Mouse (Mus musculus) right cerebral cortex, postnatal 25 days (tissue): ENCODE measurements at regions not wholly inside any gene's neighbourhood (a gene's known extent, or its start where the extent isn't known, plus 50 kb on each side); places are given as distances from the start of the nearest gene placed in this dataset.
"Not testable (repeated sequence)": the region's sequence is repeated elsewhere in the genome, so short reads cannot be mapped to it uniquely, and the experiment has no call there.

Experiments
- DNase-seq: peaks from one replicate; pipeline ENCODE4 v3.0.0; 2022

DNA sequence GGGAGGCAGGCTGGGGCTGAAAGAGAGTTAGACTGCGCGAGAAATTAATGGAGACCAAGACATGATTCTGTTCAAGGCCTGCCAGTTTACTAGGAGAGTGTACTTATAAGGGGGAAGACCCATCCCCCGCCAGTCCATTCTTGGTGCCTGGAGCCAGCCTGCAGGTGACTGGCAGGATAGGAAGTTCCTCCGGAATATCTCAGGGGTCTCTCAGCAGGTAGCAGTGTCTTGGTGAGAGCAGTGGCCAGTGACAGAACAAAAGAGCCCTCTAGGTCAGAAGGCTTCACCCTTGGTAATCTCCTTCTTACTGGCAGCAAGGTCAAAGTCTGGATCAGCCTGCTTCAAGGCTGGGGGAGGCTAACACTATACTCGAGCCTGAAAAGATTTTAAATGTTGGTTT lies 83.7 kb upstream of the Zfp804b start:
- DNase-seq = no peak

DNA sequence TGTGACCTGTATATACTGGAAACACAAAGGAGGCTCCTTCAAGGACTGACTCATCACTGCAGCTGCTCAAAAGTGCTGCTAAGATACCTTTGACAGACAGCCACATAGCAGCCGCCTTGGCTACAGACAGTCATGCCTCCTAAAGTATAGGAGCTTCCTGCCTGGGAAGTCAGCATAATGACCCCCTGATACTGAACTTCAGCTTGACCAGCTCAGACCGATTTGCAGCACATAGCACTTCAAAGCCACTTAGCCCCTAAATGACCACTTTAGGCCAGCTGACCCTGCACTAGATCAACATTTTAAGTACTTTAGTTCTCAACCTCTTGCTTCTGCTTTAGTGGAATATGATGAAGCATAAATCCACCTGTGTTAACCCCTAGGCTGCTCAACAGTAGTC lies 91.9 kb upstream of the Zfp804b start:
- no peak for DNase-seq

DNA sequence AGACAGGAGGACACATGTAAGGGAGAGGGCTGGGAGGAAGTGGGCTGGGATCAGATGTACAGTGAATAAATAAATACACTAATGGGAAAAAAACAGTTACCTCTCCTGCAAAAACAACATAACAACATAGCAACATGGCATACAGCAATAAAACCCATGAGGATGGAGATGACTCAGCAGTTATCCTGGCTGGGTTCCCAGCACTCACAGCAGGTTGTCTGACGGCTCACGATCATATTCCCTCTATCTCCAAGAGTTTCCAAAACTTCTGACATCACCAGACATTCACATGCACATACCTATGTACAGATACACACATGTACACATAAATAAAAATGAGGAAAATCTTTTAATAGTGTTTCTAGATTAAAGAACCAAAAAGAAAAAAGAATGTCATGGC lies 103.4 kb upstream of the Zfp804b start:
- DNase-seq = no peak

DNA sequence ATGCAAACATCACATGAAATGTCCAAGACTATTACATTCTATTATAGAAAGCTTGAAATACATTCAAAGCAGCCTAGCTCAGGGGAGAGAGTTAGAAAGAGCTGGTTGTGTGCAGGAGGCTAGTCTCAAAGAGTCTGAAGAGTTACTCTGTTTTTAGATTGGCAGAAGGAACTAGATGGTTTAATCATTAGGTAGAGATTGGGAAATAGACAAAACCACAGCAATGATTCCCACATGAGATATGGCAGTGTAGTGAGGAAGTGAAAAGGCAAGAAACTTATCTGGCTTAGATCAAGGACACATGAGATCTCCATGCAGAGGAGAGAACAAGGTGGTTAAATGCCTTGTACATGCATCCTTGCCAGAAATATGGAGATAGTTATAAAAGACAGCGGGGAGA lies 110.3 kb upstream of the Zfp804b start:
- DNase-seq = no peak

DNA sequence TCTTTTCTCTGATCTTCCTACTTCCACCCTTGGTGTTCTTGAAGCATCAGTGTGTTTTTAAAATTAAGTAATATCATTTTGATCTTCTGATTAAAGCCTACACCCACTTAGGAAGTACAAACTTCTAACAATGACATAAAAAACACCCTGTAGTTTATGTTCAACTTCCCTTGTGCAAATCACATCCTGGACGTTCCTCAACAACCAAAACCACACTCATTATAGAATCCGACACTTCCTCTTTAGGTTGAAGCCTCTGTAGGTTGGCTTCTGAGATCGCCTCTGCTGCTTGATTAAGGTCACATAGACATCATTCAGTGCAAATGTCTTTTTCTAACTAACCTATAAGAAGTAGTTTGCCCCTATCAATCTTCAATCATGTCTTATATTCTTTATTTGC lies 112.5 kb upstream of the Zfp804b start:
- no peak for DNase-seq

DNA sequence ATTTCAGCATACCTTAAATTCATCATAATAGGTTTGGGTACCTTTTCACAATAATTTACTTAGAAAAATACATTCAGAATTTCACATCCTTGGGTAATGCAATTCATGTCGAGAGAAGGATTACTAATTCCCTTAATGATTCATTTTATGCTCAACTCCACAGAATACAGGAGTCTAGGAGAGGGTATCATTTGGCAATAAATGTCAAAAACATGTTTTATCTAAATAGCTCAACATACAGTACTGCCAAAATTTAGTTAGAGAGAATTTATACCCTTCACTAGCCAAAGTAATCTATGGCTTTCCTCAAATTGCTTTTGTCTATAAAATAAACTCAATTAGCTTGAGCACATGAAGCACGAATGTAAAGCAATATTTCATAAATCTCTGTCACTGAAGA lies 144.6 kb upstream of the Zfp804b start:
- DNase-seq = no peak

DNA sequence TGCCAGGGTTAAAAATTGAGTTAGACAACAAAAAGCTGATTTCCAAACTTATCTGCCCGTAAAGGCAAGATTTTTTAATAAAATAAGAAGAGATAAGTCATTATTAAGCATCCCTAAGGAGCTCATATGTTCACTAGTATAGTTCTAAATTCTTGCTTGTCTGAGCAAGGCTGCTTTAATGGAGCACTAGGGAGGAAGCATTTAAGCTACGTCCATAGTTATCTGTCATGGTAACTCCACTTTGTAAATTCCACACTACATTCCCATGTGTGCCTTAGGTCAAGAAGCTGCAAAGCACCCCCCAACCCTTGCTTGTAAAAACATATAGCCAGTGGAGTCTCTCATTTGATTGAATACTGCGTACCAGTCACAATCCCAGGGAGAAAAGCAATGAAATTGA lies 145.0 kb upstream of the Zfp804b start:
- DNase-seq = no peak

DNA sequence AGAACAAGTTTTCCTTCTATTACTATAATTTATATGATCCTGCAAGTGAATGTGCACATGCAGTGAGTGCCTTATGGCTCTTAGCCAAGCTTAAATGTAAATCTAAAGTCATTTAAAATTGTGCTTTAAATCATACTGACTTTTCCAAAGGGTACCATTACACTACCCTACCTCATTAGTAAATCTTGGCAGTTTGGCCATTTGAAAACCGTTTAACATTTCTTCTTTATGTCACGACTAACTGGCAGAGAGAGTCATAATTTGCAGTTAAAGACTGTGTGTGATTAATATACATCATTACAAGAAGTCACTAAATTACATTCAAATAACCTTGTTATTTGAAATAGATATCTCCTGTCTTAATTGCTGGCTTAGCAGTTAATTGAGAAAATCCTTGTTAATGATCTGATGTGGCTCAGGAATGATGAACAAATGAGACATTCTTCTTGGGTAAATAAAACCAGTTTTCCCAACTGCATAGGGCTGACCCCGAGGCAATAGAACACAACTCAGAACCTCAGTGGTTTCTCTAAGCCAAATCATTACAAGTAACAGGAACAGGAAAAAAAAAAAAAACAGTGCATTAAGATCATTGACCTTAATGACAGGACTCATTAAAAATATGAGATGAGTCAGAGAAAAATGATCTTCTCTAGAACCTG lies 173.1 kb upstream of the Zfp804b start:
- no peak for DNase-seq

DNA sequence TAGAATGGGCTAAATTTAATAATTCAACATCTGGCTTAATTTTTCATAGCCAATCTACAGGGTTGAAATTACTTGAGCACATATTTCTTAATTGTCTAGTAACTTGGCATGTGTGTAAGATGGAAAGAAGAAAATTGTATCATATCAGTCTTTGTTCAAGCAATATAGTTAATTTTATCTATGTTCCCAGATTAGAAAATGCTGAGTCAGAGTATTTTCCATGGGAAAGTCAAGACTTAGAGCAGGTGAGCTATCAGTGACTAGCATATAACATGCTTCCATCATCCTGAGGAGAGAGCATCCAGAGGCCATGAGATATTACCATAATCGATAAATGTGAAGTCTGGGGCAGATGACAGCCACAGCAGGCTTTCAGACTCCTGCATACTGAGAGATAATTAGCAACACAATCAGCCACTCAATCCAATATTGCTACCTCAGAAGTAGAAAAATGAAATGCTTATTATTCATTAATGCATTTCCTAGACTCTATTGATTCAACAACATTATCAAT lies 188.2 kb upstream of the Zfp804b start:
- DNase-seq = no peak

DNA sequence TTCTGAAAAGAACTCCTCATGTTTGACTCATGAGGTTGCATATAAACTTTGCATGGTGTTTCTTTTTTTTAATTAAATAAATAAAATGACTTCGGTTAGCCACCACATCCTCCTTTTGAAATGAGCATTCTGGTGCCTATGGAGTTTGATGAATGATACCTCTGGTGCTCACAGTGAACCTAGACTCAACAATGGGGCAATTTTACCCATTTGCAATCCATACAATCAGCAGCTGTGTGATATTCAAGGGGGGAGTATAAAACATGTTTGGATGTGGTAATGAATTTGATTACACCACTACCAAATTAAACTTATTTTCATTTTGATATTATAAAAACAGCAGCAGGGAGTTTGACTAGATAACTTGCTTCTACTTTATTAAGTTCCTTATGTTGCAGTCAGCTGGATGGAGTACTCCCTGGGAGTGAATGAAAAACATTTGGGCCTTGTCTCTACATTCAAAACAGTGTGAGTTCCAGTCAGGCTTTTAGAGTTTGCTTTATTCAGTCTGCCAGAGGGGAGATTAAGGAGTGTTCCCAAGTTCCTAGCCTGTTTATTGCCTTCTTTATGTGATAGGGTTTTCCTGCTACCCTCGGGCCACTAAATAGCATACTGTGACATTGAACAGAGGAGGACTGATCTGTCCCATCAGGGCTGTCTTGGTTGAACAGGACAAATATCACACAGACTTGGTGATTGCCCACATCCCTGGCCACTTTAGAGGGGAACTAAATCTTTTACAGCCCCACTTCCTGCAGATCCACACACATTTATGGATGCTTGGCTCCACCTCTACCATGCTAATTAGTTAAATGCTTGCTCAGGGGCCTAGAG lies 195.5 kb upstream of the Zfp804b start:
- DNase-seq = no peak

DNA sequence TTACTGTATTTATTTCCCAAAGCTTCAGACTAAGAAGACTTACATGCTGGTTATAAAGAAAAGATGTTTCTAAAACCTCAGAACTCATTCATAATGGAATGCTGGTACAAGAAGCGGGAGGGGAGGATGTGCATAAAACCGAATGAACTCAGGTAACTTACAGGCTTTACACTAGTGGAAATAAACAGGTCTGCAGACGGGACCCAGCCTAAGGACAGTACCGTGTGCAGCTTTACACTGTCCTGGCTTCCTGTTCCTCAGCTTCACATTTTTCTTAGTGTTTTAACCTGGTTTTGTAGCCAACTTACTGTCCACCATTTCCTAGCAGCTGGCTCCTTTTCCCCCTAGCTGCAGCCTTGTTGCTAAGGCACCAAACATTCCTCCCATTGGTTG lies 196.1 kb upstream of the Zfp804b start:
- no peak for DNase-seq

DNA sequence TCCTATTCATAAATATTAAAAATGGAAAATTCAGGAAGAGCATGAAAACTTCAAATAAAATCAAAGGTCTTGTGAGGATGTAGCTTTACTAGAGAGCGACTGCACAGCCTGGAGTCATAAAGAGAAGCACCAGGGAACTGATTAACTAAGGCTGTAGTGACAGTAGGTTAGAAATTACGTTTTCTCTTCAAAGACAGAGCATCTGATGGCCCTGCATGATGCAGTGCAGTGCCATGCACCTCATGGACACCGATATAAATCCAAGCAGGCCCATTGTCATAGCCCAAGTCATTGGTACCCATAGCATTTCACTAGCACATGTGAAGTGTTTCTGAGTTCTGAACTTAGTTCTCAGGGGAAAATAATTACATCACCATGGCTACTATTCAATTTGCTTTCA lies 199.3 kb upstream of the Zfp804b start:
- DNase-seq = no peak

DNA sequence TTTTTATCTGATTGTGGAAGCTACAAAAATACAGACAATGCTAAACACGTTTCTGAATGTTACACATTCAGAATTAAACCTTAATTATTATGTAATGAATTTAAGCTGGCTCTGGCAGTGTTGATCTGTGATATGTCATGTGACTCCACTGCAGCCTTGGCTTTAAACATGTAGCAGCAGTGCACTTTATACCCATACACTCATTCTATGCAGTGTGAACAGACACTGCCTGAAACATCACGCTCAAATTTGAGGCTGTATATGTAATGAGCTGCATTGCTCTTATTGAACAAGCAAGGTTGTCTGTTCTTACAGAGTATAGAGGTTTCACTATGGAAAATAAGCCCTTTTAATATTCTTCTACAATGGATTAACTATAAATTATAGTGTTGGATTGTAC lies 235.9 kb upstream of the Zfp804b start:
- no peak for DNase-seq

DNA sequence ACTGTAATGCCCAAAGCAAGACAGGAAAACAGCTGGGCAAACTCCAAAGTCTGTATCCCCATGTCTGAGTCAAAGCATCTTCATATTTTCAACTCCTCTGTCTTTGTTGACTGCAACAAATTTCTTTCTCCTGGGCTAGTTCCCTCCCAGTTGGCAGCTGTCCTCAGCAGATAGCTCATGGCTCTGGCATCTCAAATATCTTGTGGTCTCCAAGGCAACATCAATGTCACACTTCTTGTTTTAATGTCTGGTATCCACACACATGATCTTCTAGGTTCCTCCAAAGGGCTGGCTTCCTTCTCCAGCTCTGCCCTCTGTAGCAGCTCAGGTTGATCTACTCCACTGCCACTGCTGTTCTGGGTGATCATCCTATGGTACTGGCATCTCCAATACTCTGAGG lies 242.0 kb upstream of the Zfp804b start:
- no peak for DNase-seq

DNA sequence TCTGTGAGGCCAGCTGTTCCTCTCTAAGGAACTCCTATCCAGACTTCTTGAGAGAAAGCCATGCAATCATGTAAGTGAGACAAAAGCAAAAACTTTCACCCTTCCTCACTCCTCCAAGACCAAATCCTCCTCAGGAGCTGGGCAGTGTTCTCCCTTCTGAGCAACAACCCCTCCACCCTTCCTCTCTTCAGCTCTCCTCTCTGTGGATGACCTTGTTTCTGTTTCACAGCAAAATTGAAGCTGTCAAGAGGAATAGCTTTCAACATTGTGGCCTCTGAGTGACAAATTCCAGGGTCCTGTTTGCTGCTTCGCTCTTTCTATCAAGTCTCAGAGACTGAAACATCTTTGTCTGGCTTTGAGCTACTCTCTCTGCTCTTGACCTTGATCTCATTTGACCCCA lies 255.9 kb upstream of the Zfp804b start:
- no peak for DNase-seq

DNA sequence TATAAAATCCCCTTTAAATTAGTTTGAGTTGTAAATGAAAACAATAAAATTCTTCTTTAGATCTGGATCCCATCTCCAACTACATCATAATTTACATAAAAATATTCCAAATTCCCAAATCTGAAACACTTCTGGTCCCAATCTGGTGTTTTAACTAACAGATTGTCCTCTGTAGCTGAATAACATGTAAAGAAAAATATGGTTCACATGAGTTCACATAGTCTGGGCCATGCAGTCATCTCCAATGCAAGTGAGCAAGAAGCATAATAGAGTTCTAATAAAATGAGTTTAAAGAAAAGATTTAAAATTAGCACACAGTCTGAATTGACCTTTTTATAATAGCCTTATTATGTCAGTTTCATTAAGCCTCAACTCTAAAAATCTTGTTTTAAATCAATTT lies 263.0 kb upstream of the Zfp804b start:
- DNase-seq = no peak

DNA sequence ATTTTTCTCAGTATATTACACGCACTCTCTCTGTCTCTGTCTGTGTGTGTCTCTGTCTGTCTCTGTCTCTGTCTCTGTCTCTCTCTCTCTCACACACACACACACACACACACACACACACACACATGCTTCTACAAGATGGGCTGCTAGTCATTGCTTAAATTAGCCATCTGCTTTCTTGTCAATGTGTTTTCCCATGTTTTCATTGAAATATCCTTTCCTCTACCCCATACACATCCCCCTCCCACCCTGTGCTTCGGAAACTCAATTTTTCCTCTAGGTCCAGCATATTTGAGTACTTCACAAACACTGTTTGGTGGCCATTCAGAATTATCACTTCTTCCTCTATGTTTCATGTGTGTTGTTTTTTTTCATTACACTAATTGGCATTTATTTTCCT lies 263.4 kb upstream of the Zfp804b start:
- no peak for DNase-seq

DNA sequence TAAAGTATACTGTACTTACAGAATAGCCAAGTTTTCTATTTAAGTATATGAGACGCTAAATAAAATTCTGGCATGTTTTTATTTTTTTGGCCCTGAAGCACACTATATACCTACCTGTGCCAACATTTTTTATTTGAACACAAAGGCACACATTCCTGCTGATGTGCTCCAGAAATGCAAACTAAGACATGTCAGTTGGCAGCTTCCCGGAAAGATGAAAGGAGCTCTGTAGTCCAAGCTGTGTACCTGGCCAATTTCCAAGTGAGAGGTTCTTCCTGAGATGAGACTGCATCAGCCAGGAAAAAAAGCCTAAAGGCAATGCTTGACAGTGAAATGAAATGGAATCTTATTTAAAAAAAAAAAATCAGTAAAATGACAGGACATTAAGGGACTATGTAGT lies 305.0 kb upstream of the Steap4 start:
- no peak for DNase-seq

DNA sequence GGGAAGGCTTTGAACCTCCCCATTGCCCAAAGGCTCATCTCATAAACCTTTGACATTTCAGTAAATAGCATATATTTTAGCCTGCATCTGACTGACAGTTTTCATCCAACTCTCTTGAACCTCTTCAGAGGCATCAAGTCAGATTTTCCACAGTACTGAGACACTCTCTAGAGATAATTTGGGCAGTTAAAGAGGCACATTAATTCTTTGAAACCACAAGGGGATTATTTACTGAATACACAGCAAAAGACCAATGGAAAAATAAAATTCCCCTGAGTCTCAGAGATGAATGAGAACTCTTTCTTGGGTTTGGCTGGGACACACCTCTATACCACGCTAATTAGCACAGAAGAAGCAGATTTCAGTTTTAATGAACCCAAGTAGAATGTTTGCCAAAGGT lies 258.5 kb upstream of the Steap4 start:
- no peak for DNase-seq

DNA sequence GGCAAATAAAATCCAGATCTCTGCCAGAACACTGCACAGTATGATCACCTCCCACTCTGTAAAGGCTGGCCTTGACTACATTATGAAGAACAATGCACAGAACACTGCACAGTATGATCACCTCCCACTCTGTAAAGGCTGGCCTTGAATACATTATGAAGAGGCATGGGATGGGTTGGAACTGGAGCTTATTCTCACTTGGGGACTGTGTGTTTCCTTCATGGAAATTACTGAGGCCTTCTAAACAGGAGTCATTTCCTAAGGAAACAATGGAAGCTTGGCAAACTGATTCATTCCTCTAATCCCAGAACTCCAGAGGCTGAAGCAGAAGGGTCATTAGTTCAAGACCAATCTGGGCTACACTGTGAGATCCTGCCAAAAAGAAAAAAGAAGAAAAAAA lies 240.7 kb upstream of the Steap4 start:
- DNase-seq = no peak

DNA sequence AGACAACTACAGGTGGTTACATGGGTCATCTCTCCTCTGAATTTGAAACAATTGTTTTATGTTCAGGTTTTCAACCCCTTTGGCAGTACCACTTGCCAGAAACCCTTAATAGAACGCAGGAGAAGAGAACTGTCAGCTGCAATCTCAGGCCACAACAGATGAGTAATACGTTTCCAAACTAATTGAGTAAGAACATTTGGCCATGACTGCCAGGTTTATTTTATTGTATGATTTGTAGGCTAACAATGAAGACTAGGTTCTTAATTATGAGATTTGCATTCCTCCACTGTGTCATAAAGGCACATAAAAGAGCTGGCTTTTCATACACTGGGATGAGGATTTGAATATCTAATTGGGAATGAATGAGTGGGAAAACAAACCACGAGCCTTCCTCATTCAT lies 240.2 kb upstream of the Steap4 start:
- DNase-seq = no peak

DNA sequence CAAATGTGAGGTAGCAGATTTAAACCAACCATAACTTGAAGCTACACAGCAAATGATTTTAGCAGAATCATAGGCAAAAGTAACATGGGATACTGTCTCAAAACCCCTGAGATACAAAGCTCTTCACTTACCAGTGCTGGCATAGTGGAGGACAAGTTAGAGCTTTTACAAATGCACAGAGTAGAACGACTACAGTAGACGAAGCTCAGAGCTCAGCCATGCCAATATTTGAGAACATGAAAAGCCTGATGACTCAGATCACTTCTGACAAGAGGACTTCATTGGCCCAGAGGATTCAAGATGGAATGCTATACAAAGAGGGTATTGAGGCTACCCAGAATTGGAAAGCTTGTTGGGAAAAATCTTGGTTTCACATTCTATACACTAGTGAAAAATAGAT lies 239.6 kb upstream of the Steap4 start:
- no peak for DNase-seq

DNA sequence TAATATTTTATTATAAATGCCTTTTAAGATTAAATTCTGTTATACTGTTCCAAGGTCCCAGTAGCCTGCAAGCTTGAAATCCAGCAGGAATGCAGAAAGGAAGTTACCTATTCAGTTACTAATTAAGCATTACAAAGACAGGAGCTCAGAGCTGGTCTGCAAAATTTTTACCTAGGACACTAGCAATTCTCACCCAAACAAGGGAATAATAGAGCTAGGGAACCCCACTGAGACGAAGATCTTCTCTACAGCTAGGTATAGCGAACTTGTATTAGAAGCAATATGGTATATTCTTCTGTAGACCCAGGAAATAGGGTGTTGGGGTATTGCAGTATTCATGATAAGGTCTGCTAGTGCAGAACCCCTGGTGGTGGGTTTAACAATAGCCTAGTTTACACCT lies 227.7 kb upstream of the Steap4 start:
- DNase-seq = not testable (repeated sequence)

DNA sequence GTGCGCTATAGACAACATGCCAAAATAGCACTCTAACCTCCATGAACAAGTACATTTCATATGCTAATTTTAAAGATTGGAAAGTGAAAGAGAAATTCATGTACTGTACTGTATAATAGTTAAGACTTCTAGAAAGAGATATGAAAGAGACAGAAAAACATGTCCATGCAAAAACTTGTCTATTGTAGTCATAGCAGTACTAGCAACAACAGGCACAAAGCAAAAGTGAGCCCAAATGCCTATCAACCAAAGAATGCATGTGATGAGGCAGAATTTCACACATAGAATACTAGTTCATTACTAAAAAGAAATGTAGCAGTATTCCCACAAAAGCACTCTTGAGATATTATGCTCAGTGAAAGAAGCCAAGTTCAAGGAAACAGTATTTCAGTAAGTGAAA lies 180.4 kb upstream of the Steap4 start:
- no peak for DNase-seq

DNA sequence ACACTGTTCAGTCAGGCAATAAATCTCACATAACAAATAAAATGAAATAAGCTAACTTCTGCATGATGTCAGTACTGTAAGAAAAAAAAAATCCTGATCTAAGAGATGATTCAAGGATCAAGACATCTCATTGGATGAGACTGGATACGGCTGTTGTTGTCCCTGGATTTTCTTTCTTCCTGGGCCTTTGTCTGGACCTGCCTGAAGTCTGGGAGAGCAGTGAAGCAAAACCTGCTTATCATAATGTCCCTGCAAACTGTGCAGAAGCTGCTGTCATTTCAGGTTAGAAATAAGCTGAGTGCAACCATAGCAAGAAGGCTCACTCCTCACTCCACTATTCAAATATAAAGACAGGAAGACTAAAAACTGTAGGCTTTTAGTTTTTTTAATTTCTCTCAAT lies 178.0 kb upstream of the Steap4 start:
- no peak for DNase-seq
